Mouse (Mus musculus) forebrain, embryonic 12.5 days (tissue): ENCODE measurements around the gene Kcnip4. TPM values are rescaled to one million over a fixed set of nuclear protein-coding genes. Genes with fewer than 3 reads are reported as not detected.

Experiments
- ATAC-seq: fragments of 200-750 bp; cut with Nextera tagmentation; 2 replicates; pipeline ENCODE4 v1.8.0; 2017; ENCODE audit warnings: moderate TSS enrichment; ENCODE audit not compliant: low FRiP score
- H3K27ac ChIP-seq: fragments of 300-500 bp; sonication (generic); 2 replicates; pipeline ENCODE4 v1.5.1; 2016; ENCODE audit warnings: mild to moderate bottlenecking
- H3K27me3 ChIP-seq: fragments of 300-500 bp; sonication (generic); 2 replicates; pipeline ENCODE4 v1.6.1; 2016; ENCODE audit warnings: mild to moderate bottlenecking
- H3K36me3 ChIP-seq: fragments of 300-500 bp; sonication (generic); replicated peaks from 2 replicates; pipeline ENCODE4 v1.6.1; 2016; ENCODE audit warnings: mild to moderate bottlenecking
- H3K4me1 ChIP-seq: fragments of 300-500 bp; sonication (generic); 2 replicates; pipeline ENCODE4 v1.6.1; 2016
- H3K4me2 ChIP-seq: fragments of 300-500 bp; sonication (generic); 2 replicates; pipeline ENCODE4 v1.6.1; 2016; ENCODE audit warnings: mild to moderate bottlenecking, moderate library complexity
- H3K4me3 ChIP-seq: fragments of 300-500 bp; sonication (generic); replicated peaks from 2 replicates; pipeline ENCODE4 v1.5.1; 2016; ENCODE audit warnings: mild to moderate bottlenecking
- H3K9ac ChIP-seq: fragments of 300-500 bp; sonication (generic); 2 replicates; pipeline ENCODE4 v1.6.1; 2016; ENCODE audit warnings: mild to moderate bottlenecking
- H3K9me3 ChIP-seq: fragments of 300-500 bp; sonication (generic); 2 replicates; pipeline ENCODE4 v1.6.1; 2016
- WGBS: fragments of 180-500 bp; shearing (Covaris S2); methylation state at CpG from one replicate; pipeline ENCODE4 v1.1.7; 2016; 5-methylcytosine and 5-hydroxymethylcytosine counted together
- polyA plus RNA-seq: library from polyadenylated mRNA; unstranded; fragments of >200 nt; fragmentation: Nextera tagmentation; extraction: Ambion mirVana; gene quantifications from 2 replicates; pipeline ENCODE4 v1.2.1, GENCODE M21; 2016

Kcnip4 gene
- polyA plus RNA-seq, 1 experiment from 2014 or later: 2.2 TPM

DNA sequence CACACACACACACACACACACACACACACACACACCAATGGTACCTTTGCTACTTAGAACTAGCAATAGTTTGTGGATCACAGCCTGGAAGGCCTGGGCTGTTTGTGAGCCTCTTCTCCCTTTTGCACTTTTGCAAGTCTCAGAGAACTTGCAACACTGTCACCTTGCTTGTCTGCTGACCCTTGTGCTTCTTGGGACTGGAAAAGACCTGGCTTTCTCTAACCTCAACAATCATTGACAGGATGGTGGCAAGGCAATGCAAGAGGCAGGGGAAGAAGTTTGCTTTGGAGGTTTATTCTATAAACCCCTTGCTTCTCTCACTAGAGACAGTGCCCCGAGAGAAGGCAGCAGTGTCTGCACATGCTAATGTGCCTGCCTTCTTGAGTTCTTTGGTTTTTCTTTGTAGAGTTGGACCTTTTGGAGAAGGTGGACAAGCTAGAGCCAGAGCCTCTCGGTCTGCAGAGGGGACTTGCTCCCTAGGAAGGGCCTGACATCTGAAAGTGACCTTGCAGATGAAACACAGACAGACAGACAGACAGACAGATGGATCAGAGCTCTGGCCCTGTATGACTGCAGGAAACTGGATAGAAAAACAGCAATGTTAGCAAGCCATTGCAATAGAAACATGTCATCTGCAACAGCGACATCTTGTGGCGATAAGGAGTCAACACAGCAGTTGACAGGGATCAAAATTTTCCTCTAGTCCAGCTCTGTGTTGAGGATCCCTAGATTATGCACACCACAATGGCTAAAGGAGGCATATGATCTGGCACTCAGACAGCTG lies 174.4 kb downstream of the Kcnip4 start:
- Histone ChIP-seq H3K27me3 (no peaks in the 10 kb centered on the region), H3K9ac (no peak overlapping the region), H3K4me1 (no peaks in the 10 kb centered on the region), H3K36me3 (no peaks in the 10 kb centered on the region), H3K4me2 (no peak overlapping the region), H3K9me3 (no peaks in the 10 kb centered on the region), H3K4me3 (no peak overlapping the region), H3K27ac (no peak overlapping the region)
- WGBS: 36% methylated on average over 4 of the region's 4 CpGs
- peak; percentile 81 for ATAC-seq

DNA sequence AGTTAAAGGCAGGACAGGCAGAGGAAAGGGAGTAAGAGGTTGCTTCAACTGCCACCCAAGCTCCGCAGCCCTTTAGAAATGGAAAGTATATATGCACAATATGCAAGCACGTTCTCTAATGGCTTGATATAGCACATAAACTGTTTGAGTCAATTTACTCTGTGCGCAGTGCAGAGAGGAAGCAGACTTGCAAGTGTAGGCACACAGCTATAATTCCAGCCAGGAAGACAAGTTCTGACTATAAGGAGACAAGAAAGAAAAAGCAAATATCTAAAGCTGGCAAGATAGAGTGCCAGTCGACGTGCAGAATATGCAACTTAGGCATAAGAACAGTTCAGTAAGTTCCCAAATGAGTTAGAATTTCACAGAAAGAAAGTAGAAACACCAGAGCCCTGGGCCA lies 175.2 kb downstream of the Kcnip4 start:
- Histone ChIP-seq H3K9me3 (no peaks in the 10 kb centered on the region), H3K27ac (no peak overlapping the region), H3K36me3 (no peaks in the 10 kb centered on the region), H3K4me1 (no peaks in the 10 kb centered on the region), H3K27me3 (no peaks in the 10 kb centered on the region), H3K9ac (no peak overlapping the region), H3K4me2 (no peak overlapping the region), H3K4me3 (no peak overlapping the region)
- 88% methylated on average over 5 of the region's 5 CpGs for WGBS
- ATAC-seq: no peak

DNA sequence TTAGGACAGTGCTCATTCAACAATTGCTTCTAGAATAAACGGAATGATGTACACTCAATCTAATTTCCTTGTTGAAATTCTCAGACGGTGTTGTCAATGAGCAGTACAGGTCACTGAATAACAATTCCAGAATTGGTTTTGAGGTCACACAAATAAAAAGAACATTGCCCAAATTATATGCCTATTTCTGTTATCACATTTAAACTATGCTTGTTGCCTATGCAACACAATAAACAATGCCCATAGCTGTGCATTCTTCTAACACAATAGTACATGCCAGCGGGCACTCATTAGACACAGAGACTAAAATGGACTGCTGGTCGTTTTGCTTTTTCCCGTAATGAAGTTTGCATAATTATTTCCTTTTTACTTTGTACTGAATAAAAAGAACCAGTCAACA lies 176.2 kb downstream of the Kcnip4 start:
- Histone ChIP-seq H3K27me3 (no peaks in the 10 kb centered on the region), H3K4me3 (no peak overlapping the region), H3K9ac (no peak overlapping the region), H3K27ac (no peak overlapping the region), H3K4me2 (no peak overlapping the region), H3K36me3 (no peaks in the 10 kb centered on the region), H3K9me3 (no peaks in the 10 kb centered on the region), H3K4me1 (no peaks in the 10 kb centered on the region)
- no peak for ATAC-seq
- 45% methylated on average over 5 of the region's 5 CpGs for WGBS

DNA sequence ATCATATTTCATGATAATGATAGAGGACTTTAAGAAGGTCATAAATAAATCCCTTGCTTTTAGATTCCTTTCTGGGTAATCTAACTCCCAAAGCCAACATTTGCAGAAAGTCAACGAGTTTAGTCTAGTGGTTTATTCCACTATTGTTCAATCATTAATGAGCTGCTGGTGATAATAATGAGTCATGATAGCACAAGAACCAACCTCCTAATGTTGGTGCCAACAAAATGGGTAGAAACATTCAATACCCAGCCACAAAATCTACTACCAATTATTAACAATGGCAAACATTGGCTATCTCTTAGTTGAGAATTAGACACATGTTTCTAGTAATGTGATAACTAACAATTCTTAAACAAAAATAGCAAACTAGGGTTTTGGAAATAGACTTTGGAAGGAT lies 180.1 kb downstream of the Kcnip4 start:
- no peak overlapping the region for H3K27ac ChIP-seq
- H3K36me3 ChIP-seq: no peaks in the 10 kb centered on the region
- H3K9ac ChIP-seq: no peak overlapping the region
- no peak overlapping the region for H3K4me3 ChIP-seq
- WGBS: 77% methylated on average over 1 of the region's 1 CpGs
- no peaks in the 10 kb centered on the region for H3K27me3 ChIP-seq
- no peaks in the 10 kb centered on the region for H3K9me3 ChIP-seq
- no peak overlapping the region for H3K4me2 ChIP-seq
- no peak for ATAC-seq
- no peaks in the 10 kb centered on the region for H3K4me1 ChIP-seq

DNA sequence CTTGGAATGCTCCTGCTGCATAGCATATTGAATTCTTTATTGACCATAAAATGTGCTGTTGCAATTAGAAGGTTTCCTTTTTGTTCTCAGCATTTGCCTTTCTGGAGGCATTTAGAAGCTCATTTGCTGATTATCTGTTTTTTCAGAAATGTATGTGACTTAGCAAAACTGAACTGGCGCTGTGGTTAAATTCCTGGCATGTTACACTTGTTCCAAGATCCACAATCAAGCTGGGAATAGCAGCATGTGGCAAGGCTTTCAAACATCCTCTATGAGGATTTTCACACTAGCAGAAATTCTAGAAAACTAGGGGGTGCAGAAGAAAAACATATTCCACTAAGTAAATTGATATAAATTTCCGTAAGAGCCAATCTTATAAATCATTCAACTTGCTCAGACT lies 187.5 kb downstream of the Kcnip4 start:
- no peaks in the 10 kb centered on the region for H3K27me3 ChIP-seq
- 50% methylated on average over 2 of the region's 2 CpGs for WGBS
- H3K9me3 ChIP-seq: no peaks in the 10 kb centered on the region
- H3K27ac ChIP-seq: no peak overlapping the region
- no peak overlapping the region for H3K9ac ChIP-seq
- no peak overlapping the region for H3K4me3 ChIP-seq
- no peak for ATAC-seq
- H3K4me1 ChIP-seq: no peaks in the 10 kb centered on the region
- no peaks in the 10 kb centered on the region for H3K36me3 ChIP-seq
- no peak overlapping the region for H3K4me2 ChIP-seq

DNA sequence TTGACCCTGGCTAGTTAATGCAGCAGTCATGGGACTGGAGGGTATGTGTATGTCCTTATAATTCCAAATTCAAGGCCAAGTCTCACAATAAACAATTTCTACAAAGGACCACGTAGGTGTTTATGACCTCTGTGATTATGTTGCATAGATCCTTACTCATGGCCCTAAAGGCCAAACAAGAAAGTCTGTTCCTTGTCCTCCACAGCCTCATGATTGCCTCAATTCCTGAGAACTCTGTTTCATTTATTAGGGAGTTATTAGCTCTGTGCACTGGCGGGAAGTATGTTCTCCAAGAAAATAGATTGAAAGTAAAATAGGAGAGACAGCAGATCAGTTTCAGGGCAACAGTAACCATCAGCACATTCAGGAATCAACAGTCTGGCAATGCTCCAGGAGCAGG lies 191.6 kb downstream of the Kcnip4 start:
- H3K4me2 ChIP-seq: no peak overlapping the region
- no peaks in the 10 kb centered on the region for H3K9me3 ChIP-seq
- ATAC-seq: no peak
- no peaks in the 10 kb centered on the region for H3K36me3 ChIP-seq
- 82% methylated on average over 2 of the region's 2 CpGs for WGBS
- H3K27ac ChIP-seq: no peak overlapping the region
- no peak overlapping the region for H3K4me3 ChIP-seq
- H3K9ac ChIP-seq: no peak overlapping the region
- no peaks in the 10 kb centered on the region for H3K4me1 ChIP-seq
- no peaks in the 10 kb centered on the region for H3K27me3 ChIP-seq

DNA sequence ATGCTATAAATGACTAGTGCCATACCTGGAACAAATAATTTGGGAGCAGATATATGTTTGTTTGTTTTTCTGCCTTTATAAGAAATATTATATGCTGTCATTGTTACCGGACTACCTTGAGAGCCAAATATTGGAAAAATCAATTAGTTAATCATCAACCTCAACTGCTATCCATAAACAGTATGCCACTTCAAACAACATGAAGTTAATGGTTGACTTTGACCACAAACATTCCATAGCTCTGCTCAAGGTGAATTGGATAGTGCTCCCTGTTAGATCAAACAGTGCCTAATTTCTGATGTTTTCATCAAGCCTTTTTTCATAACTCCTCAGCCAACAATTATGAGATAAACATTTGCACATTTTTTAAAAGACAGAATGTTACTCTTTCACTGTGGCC lies 195.7 kb downstream of the Kcnip4 start:
- ATAC-seq: no peak
- Histone ChIP-seq H3K27ac (no peak overlapping the region), H3K9me3 (no peaks in the 10 kb centered on the region), H3K4me3 (no peak overlapping the region), H3K4me2 (no peak overlapping the region), H3K9ac (no peak overlapping the region), H3K36me3 (no peaks in the 10 kb centered on the region), H3K27me3 (no peaks in the 10 kb centered on the region), H3K4me1 (no peaks in the 10 kb centered on the region)
- 92% methylated on average over 1 of the region's 1 CpGs for WGBS

DNA sequence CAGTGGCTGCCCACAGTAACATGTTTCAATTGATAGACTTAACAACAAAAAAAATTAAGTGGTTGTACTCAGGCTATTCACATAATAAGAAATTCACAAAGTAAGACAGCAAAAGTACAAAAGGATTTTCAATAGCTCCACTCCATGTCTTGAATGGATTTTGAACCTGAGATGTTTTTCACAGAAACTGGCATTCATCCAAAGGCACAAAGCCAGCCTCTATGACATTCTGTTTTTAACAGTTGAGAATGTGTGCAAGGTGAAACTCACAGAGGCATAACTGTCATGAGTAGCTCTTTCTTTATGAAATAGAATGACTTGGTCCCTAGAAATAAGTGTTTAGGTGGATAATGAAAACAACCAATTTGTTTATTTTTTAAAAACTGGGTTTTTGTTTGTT lies 206.0 kb downstream of the Kcnip4 start:
- H3K4me2 ChIP-seq: no peak overlapping the region
- H3K36me3 ChIP-seq: no peaks in the 10 kb centered on the region
- H3K27me3 ChIP-seq: no peaks in the 10 kb centered on the region
- no peak for ATAC-seq
- H3K4me3 ChIP-seq: no peak overlapping the region
- H3K27ac ChIP-seq: no peak overlapping the region
- H3K9ac ChIP-seq: no peak overlapping the region
- H3K9me3 ChIP-seq: no peaks in the 10 kb centered on the region
- no peaks in the 10 kb centered on the region for H3K4me1 ChIP-seq

DNA sequence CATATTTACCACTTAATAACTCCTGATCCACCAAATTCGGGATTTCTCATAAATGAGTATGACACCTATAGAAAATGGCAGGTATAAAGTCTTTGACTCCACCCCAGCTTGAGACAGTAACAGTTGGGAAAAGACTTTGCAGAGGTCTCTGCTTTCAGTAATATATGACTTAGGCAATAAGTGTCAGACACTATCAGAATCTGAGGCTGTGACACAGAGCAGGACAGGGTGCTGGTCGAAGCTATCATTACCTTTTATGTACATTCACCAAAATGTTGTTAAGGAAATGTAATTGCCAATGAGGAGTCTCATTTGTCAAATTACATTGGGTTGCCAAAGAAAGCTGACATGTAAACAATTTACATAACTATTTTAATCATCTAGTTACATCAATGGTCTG lies 206.8 kb downstream of the Kcnip4 start:
- ATAC-seq: no peak
- Histone ChIP-seq H3K4me2 (no peak overlapping the region), H3K27me3 (no peaks in the 10 kb centered on the region), H3K27ac (no peak overlapping the region), H3K4me1 (no peaks in the 10 kb centered on the region), H3K9me3 (no peaks in the 10 kb centered on the region), H3K4me3 (no peak overlapping the region), H3K36me3 (no peaks in the 10 kb centered on the region), H3K9ac (no peak overlapping the region)
- 84% methylated on average over 2 of the region's 2 CpGs for WGBS

DNA sequence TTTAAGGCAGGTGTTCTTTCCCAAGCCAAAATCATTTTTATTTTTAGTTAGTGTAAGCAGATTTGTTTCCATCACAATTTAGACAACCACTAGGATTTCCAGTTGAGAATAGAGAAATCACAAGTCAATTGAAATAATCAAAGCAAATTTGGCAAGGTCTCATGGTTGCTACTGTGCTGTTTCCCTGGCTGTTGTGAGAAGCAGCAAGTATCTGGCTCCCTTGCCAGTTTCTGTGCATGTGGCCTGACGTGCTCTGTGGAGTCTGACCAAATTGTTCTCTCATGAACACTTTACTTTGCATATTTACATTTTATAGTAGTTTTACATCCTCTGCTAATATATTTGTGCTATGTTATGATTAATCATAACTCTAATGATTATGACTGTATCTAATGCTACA lies 217.9 kb downstream of the Kcnip4 start:
- H3K36me3 ChIP-seq: no peaks in the 10 kb centered on the region
- no peak overlapping the region for H3K4me3 ChIP-seq
- ATAC-seq: no peak
- H3K27me3 ChIP-seq: no peaks in the 10 kb centered on the region
- no peaks in the 10 kb centered on the region for H3K4me1 ChIP-seq
- no peak overlapping the region for H3K9ac ChIP-seq
- 74% methylated on average over 1 of the region's 1 CpGs for WGBS
- no peak overlapping the region for H3K27ac ChIP-seq
- no peak overlapping the region for H3K4me2 ChIP-seq
- H3K9me3 ChIP-seq: no peaks in the 10 kb centered on the region

DNA sequence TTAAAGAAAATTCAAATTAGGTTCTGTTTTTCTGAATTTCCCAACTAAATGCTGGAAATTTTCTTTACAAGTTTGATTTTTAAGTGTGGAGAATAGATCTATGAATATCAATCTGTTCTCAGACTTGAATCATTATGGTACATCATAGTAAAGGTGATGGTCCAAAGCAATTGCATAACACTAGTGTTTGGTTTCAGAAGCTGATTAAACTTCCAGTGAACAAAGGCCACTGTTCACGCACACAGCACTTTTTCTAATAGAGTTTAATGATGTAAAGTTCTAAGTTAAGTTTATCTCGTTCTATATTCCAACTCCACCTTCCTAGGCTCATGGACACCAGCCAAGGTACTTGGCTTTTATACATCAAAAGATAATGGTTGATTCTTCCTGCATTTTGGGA lies 219.4 kb downstream of the Kcnip4 start:
- 62% methylated on average over 2 of the region's 2 CpGs for WGBS
- ATAC-seq: no peak

DNA sequence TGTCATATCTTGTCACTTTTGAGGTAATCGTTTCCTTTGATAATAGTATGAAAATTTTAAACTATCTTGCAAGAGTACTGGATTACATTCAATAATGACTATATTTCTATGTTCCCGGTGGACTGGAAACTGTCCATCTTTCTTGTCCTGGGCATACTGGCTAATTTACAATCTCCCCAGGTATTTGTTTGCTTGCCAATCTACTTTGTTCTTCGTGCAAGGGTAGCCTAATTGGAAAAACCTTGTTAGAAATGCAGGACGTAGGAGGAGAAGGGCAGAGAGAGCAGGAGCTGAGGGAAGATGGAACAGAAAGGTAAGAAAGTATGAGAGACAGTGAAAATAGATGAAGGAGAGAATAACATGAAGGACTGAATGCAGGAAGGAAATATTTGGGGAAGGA lies 226.1 kb downstream of the Kcnip4 start:
- H3K27ac ChIP-seq: no peak overlapping the region
- no peaks in the 10 kb centered on the region for H3K36me3 ChIP-seq
- H3K4me2 ChIP-seq: no peak overlapping the region
- no peaks in the 10 kb centered on the region for H3K27me3 ChIP-seq
- no peak for ATAC-seq
- H3K9ac ChIP-seq: no peak overlapping the region
- no peak overlapping the region for H3K4me3 ChIP-seq
- WGBS: 71% methylated on average over 4 of the region's 4 CpGs
- H3K4me1 ChIP-seq: no peaks in the 10 kb centered on the region
- no peaks in the 10 kb centered on the region for H3K9me3 ChIP-seq

More for the DNA sequence above, 219.4 kb downstream of the Kcnip4 start:
- no peaks in the 10 kb centered on the region for H3K36me3 ChIP-seq
- H3K9ac ChIP-seq: no peak overlapping the region
- no peak overlapping the region for H3K4me2 ChIP-seq
- no peaks in the 10 kb centered on the region for H3K4me1 ChIP-seq
- no peak overlapping the region for H3K27ac ChIP-seq
- H3K4me3 ChIP-seq: no peak overlapping the region
- no peaks in the 10 kb centered on the region for H3K27me3 ChIP-seq
- H3K9me3 ChIP-seq: no peaks in the 10 kb centered on the region

DNA sequence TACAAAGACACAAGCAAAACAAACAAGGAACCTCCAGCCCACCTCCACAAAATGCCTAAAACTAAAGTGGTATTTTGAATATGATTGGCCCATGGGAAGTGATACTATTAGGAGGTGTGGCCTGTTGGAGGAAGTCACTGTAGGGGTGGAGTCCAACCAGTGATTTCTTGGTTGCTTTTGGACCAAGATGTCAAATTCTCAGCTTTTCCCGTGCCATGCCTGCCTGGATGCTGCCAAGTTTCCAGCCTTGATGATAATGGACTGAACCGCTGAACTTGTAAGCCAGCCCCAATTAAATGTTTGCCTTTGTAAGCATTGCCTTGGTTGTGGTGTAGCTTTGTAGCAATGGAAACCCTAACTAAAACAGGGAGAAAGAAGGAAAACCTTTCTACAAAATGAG lies 232.3 kb downstream of the Kcnip4 start:
- no peaks in the 10 kb centered on the region for H3K27me3 ChIP-seq
- no peak for ATAC-seq
- H3K36me3 ChIP-seq: no peaks in the 10 kb centered on the region
- no peak overlapping the region for H3K4me3 ChIP-seq
- no peak overlapping the region for H3K27ac ChIP-seq
- 86% methylated on average over 2 of the region's 2 CpGs for WGBS
- no peaks in the 10 kb centered on the region for H3K9me3 ChIP-seq
- no peak overlapping the region for H3K9ac ChIP-seq
- H3K4me1 ChIP-seq: no peaks in the 10 kb centered on the region
- no peak overlapping the region for H3K4me2 ChIP-seq
